Mouse (Mus musculus) olfactory bulb, adult 2 months (tissue): Measurements from ENCODE around the gene Mnx1.

Source experiments
- CTCF ChIP-seq: fragments of 200-500 bp; IDR thresholded peaks from 2 replicates; pipeline ENCODE4 v1.5.1; 2012; ENCODE audit warnings: low read depth, mild to moderate bottlenecking, low read length, moderate library complexity; ENCODE audit not compliant: insufficient read depth
- POLR2A ChIP-seq: fragments of 200-500 bp; IDR thresholded peaks from 2 replicates; pipeline ENCODE4 v1.6.1; 2012; ENCODE audit warnings: mild to moderate bottlenecking, low read depth, low read length, moderate library complexity; ENCODE audit not compliant: insufficient read depth

GRCm38 (mm10) chr5:29507013-29507412 lies 28.7 kb upstream of the Mnx1 start:
- TF ChIP-seq CTCF (no peak), POLR2A (no peak)
